Mouse (Mus musculus): ENCODE results near the gene Tecr.
"Not testable (repeated sequence)": the region's sequence is repeated elsewhere in the genome, so short reads cannot be mapped to it uniquely, and the experiment has no call there.

Gene Tecr

GRCm38 (mm10) chr8:83579676-83580075, 28.1 kb downstream of the Tecr start:
- DNase-seq, result peak; percentile 4

GRCm38 (mm10) chr8:83578131-83579055, 29.4 kb downstream of the Tecr start:
- peak; percentile 20 for DNase-seq

- peak; percentile 27 for DNase-seq
These were observed 30.4 kb downstream of the Tecr start for GRCm38 (mm10) chr8:83577384-83577791.

GRCm38 (mm10) chr8:83576921-83577320, 30.9 kb downstream of the Tecr start:
- peak; percentile 17 for DNase-seq

GRCm38 (mm10) chr8:83576516-83576895, 31.3 kb downstream of the Tecr start:
- peak; percentile 18 for DNase-seq

- DNase-seq, result peak; percentile 39
These were observed 31.9 kb downstream of the Tecr start for GRCm38 (mm10) chr8:83575561-83576515.

GRCm38 (mm10) chr8:83574631-83575315, 33.0 kb downstream of the Tecr start:
- peak; percentile 34 for DNase-seq

GRCm38 (mm10) chr8:83573140-83573875, 34.5 kb downstream of the Tecr start:
- peak; percentile 21 for DNase-seq

GRCm38 (mm10) chr8:83572246-83572812, 35.4 kb downstream of the Tecr start:
- DNase-seq, result peak; percentile 2

GRCm38 (mm10) chr8:83571791-83572190, 36.0 kb downstream of the Tecr start:
- peak; percentile 15 for DNase-seq

- DNase-seq, result not testable (repeated sequence)
These were observed 36.8 kb downstream of the Tecr start for GRCm38 (mm10) chr8:83571001-83571340.

GRCm38 (mm10) chr8:83570272-83571000, 37.3 kb downstream of the Tecr start:
- DNase-seq, result peak; percentile 9

- peak; percentile 13 for DNase-seq
These were observed 38.6 kb downstream of the Tecr start for GRCm38 (mm10) chr8:83569165-83569564.

- DNase-seq, result peak; percentile 4
These were observed 39.0 kb downstream of the Tecr start for GRCm38 (mm10) chr8:83568755-83569154.

- DNase-seq, result no peak
These were observed 39.6 kb downstream of the Tecr start for GRCm38 (mm10) chr8:83568128-83568527.

- no peak for DNase-seq
These were observed 40.1 kb downstream of the Tecr start for GRCm38 (mm10) chr8:83567668-83568067.

GRCm38 (mm10) chr8:83566469-83567395, 41.0 kb downstream of the Tecr start, which contains the start of gene Ndufb7:
Gene Ndufb7, plus strand, starts transcription at chr8:83566671.
- peak; percentile 98 for DNase-seq

GRCm38 (mm10) chr8:83565731-83566375, 41.9 kb downstream of the Tecr start:
- DNase-seq, result peak; percentile 55

GRCm38 (mm10) chr8:83563246-83563645, 44.5 kb downstream of the Tecr start:
- no peak for DNase-seq
